Mouse (Mus musculus): ENCODE measurements at regions not wholly inside any gene's neighbourhood (a gene's known extent, or its start where the extent isn't known, plus 50 kb on each side); places are given as distances from the start of the nearest gene placed in this dataset.
"Not testable (repeated sequence)": the region's sequence is repeated elsewhere in the genome, so short reads cannot be mapped to it uniquely, and the experiment has no call there.

GRCm38 (mm10) chr16:84625110-84625722 lies 110.3 kb downstream of the A730009L09Rik start:
- in situ Hi-C loops (cut with MboI, MseI), result loop anchor here (5.0 kb wide), 3 partner anchors 43 to 77 kb away; no protein-coding TSS in a partner anchor

- in situ Hi-C loops (cut with MboI, MseI), result loop anchor here (5.0 kb wide), 3 partner anchors 45 to 75 kb away; no protein-coding TSS in a partner anchor
Measured at GRCm38 (mm10) chr16:84627052-84627451, 108.5 kb downstream of the Mrpl39 start.

- in situ Hi-C loops (cut with MboI, MseI), result loop anchor here (5.0 to 10.0 kb wide), 4 partner anchors 47 to 1985 kb away; no protein-coding TSS in a partner anchor
Measured at GRCm38 (mm10) chr16:84629868-84630267, 105.7 kb downstream of the Mrpl39 start.

- in situ Hi-C loops (cut with MboI, MseI), result not testable (repeated sequence)
Measured at GRCm38 (mm10) chr16:84644446-84644845, 91.1 kb downstream of the Mrpl39 start.

GRCm38 (mm10) chr16:84646172-84646684 lies 89.3 kb downstream of the Mrpl39 start:
- in situ Hi-C loops (cut with MboI, MseI), result loop anchor here (5.0 kb wide), 1 partner anchor 36 kb away; no protein-coding TSS in a partner anchor

- in situ Hi-C loops (cut with MboI, MseI), result no loop called here
Measured at GRCm38 (mm10) chr16:84650646-84651045, 84.9 kb downstream of the Mrpl39 start.

GRCm38 (mm10) chr16:84653873-84654272 lies 81.7 kb downstream of the Mrpl39 start:
- in situ Hi-C loops (cut with MboI, MseI), result no loop called here

- in situ Hi-C loops (cut with MboI, MseI), result loop anchor here (10.0 kb wide), 1 partner anchor 987 kb away; no protein-coding TSS in a partner anchor
Measured at GRCm38 (mm10) chr16:84661879-84662278, 73.7 kb downstream of the Mrpl39 start.

- in situ Hi-C loops (cut with MboI, MseI), result loop anchor here (10.0 kb wide), 1 partner anchor 989 kb away; no protein-coding TSS in a partner anchor
Measured at GRCm38 (mm10) chr16:84663581-84663980, 72.0 kb downstream of the Mrpl39 start.

All from regulatory T cell (primary cell).